Mouse (Mus musculus): ENCODE measurements around the gene Abraxas2. TPM values are rescaled to one million over a fixed set of nuclear protein-coding genes. Genes with fewer than 3 reads are reported as not detected.

The Abraxas2 gene
- polyA plus RNA-seq, 1 experiment from 2014 or later, result 35.7 TPM

DNA sequence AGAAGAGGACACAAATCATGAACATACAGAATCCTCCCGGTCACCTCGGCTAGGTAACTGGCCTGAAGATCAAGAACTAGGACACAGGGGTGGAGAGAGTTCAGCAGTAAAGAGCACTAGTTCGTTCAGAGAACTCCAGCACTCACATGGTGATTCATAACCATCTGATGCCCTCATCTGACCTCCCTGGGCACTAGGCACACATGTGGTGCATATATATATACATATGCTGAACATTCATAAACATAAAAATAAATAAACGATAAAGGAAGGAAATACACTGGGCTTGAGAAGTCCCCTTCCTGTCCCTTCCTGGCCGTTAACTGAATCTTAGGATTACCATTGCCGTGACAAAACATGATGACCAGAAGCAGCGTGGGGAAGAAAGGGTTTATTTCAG lies 33.8 kb downstream of the Abraxas2 start:
- H3K36me3 ChIP-seq (ENCODE audit: control insufficient read depth, insufficient read depth, low read length), result no peaks in the 10 kb centered on the region
- no peak overlapping the region for H3K9ac ChIP-seq (ENCODE audit: low read depth, low read length)
- no peak overlapping the region for H3K4me2 ChIP-seq (ENCODE audit: low read length)
- no peaks in the 10 kb centered on the region for H3K27me3 ChIP-seq (replicated peaks; ENCODE audit: control insufficient read depth, insufficient read depth, low read length)
- H3K9me3 ChIP-seq (ENCODE audit: control insufficient read depth, low read length), result no peaks in the 10 kb centered on the region
- H3K4me1 ChIP-seq (ENCODE audit: control insufficient read depth, insufficient read depth, low read depth, low read length), result no peaks in the 10 kb centered on the region
- 81% methylated on average over 7 of the region's 7 CpGs for WGBS
- no peak for ATAC-seq
- H3K4me3 ChIP-seq (ENCODE audit: low read length), result no peak overlapping the region
- H3K27ac ChIP-seq (ENCODE audit: low read depth, low read length), result no peak overlapping the region

DNA sequence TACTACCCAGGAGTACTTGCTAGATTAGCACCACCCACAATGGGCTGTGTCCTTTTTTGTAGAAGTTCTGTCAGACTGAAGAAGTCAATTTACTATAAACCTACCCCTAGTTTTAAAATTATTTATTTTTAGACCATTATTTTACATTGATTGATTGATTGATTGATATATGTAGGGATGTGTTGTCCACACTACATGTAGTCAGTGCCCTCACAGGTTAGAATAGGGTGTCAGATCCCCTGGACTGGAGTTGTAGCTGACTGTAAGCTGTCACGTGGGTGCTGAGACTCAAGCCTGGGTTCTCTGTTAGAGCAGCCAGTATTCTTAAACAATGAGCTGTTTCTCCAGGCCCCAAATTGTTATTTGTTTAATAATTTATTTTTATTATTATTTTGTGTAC lies 34.3 kb downstream of the Abraxas2 start:
- no peaks in the 10 kb centered on the region for H3K9me3 ChIP-seq (ENCODE audit: control insufficient read depth, low read length)
- H3K4me1 ChIP-seq (ENCODE audit: control insufficient read depth, insufficient read depth, low read depth, low read length), result no peaks in the 10 kb centered on the region
- no peak for ATAC-seq
- WGBS, result 96% methylated on average over 1 of the region's 1 CpGs
- no peak overlapping the region for H3K9ac ChIP-seq (ENCODE audit: low read depth, low read length)
- H3K4me2 ChIP-seq (ENCODE audit: low read length), result no peak overlapping the region
- H3K36me3 ChIP-seq (ENCODE audit: control insufficient read depth, insufficient read depth, low read length), result no peaks in the 10 kb centered on the region
- H3K4me3 ChIP-seq (ENCODE audit: low read length), result no peak overlapping the region
- no peak overlapping the region for H3K27ac ChIP-seq (ENCODE audit: low read depth, low read length)
- H3K27me3 ChIP-seq (replicated peaks; ENCODE audit: control insufficient read depth, insufficient read depth, low read length), result no peaks in the 10 kb centered on the region

DNA sequence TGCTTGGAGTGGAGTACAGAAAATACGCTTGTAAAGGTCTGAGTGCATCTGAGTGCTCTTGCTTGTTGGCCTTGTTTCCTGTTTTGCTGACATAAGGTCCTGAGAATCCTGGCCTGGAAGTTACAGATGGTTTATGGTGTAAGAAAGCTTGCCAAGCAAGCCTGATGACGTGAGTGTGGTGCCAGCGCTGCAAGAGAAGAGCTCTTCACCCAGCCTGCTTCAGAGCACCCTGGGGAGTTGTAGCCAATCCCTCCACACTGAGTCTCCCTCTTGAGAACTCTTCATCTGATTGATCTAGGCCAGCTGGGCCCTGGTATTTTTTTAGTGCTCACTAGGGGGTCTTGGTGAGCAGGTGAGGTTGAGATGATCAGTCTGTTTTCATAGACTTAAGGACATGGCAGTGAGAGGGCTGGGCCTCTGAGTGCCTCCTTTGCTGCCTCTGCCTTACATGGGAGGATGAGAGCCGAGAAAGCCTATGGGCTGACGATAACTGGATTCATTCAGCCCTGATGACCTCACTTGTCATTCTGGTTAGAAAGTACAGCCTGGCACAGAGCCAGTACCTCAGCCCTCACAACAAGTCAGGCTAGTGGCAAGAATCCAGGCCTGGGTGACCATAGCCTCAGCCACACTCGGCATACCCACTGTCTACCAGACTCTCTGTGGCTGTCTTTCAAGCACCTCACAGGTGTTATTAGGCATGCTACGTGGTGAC lies 36.0 kb downstream of the Abraxas2 start:
- Histone ChIP-seq H3K4me2 (ENCODE audit: low read length) (no peak overlapping the region), H3K9me3 (ENCODE audit: control insufficient read depth, low read length) (no peaks in the 10 kb centered on the region), H3K9ac (ENCODE audit: low read depth, low read length) (no peak overlapping the region), H3K4me1 (ENCODE audit: control insufficient read depth, insufficient read depth, low read depth, low read length) (no peaks in the 10 kb centered on the region), H3K36me3 (ENCODE audit: control insufficient read depth, insufficient read depth, low read length) (no peaks in the 10 kb centered on the region), H3K4me3 (ENCODE audit: low read length) (no peak overlapping the region), H3K27me3 (replicated peaks; ENCODE audit: control insufficient read depth, insufficient read depth, low read length) (no peaks in the 10 kb centered on the region), H3K27ac (ENCODE audit: low read depth, low read length) (no peak overlapping the region)
- ATAC-seq, result no peak
- WGBS, result 62% methylated on average over 7 of the region's 7 CpGs

DNA sequence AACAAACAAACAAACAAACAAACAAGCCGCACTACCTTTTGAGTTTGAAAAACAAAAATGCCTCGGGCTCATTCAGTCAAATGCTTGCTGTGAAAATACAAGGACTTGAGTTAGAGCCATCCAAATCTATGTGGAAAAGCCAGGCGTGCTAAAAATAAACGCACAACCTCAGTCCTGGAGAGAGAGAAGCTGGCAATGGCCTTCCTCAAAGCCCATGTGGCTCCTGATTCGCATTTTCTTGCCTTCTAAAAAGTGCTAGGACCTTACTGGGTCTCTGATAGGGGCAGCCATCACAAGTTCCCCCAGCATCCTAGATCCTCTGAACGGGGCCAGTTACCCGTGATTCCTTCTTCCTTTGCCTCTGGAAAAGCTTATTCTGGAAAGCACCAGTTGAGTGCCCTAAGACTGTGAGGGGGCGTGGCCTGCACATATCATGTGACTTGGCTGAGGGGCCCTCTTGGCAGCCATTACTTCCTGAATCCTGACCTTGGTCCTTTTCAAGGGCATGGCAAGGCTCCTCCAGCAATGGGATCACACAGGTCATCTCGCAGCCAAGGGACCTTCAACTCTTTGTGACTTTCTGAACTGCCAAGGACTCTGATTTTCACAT lies 37.3 kb downstream of the Abraxas2 start:
- WGBS, result 87% methylated on average over 9 of the region's 9 CpGs
- Histone ChIP-seq H3K9ac (ENCODE audit: low read depth, low read length) (no peak overlapping the region), H3K36me3 (ENCODE audit: control insufficient read depth, insufficient read depth, low read length) (no peaks in the 10 kb centered on the region), H3K9me3 (ENCODE audit: control insufficient read depth, low read length) (no peaks in the 10 kb centered on the region), H3K4me1 (ENCODE audit: control insufficient read depth, insufficient read depth, low read depth, low read length) (no peaks in the 10 kb centered on the region), H3K27ac (ENCODE audit: low read depth, low read length) (no peak overlapping the region), H3K4me3 (ENCODE audit: low read length) (no peak overlapping the region), H3K27me3 (replicated peaks; ENCODE audit: control insufficient read depth, insufficient read depth, low read length) (no peaks in the 10 kb centered on the region), H3K4me2 (ENCODE audit: low read length) (no peak overlapping the region)
- no peak for ATAC-seq

DNA sequence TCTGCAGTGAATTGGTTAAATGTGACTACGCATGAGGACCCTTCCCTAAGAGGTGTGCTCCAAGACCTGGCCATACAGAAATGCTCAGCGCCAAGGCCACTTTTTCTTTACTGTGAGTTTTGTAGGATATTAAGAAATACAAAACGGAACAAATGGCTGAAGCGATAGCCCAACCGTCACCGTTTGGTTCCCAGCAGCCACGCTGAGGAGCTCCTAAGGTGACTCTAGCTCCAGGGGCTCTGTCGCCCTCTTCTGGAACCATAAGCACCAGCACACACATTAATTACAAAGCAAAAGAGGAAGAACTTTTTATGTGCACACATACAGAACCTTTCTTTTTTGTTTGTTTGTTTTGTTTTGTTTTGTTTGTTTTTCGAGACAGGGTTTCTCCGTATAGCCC lies 38.2 kb downstream of the Abraxas2 start:
- Histone ChIP-seq H3K4me1 (ENCODE audit: control insufficient read depth, insufficient read depth, low read depth, low read length) (no peaks in the 10 kb centered on the region), H3K27ac (ENCODE audit: low read depth, low read length) (no peak overlapping the region), H3K36me3 (ENCODE audit: control insufficient read depth, insufficient read depth, low read length) (no peaks in the 10 kb centered on the region), H3K9me3 (ENCODE audit: control insufficient read depth, low read length) (no peaks in the 10 kb centered on the region), H3K4me3 (ENCODE audit: low read length) (no peak overlapping the region), H3K4me2 (ENCODE audit: low read length) (no peak overlapping the region), H3K27me3 (replicated peaks; ENCODE audit: control insufficient read depth, insufficient read depth, low read length) (no peaks in the 10 kb centered on the region), H3K9ac (ENCODE audit: low read depth, low read length) (no peak overlapping the region)
- WGBS, result 87% methylated on average over 10 of the region's 10 CpGs
- no peak for ATAC-seq

DNA sequence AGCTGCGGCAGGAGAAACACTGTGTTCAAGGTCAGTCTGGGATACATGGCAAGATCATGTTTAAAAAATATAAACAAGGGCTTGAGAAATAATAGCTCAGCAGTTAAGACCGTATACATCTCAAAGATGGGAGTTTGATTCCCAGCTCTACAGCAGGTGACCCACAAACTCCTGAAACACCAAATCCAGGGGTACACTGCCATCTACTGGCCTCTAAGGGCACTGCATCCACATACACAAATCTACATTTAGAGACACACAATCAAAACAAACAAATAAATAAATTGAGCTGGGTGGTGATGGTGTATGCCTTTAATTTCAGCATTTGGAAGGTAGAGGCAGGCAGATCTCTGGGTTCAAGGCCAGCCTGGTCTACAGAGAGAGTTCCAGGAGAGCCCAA lies 39.2 kb downstream of the Abraxas2 start:
- no peak for ATAC-seq

DNA sequence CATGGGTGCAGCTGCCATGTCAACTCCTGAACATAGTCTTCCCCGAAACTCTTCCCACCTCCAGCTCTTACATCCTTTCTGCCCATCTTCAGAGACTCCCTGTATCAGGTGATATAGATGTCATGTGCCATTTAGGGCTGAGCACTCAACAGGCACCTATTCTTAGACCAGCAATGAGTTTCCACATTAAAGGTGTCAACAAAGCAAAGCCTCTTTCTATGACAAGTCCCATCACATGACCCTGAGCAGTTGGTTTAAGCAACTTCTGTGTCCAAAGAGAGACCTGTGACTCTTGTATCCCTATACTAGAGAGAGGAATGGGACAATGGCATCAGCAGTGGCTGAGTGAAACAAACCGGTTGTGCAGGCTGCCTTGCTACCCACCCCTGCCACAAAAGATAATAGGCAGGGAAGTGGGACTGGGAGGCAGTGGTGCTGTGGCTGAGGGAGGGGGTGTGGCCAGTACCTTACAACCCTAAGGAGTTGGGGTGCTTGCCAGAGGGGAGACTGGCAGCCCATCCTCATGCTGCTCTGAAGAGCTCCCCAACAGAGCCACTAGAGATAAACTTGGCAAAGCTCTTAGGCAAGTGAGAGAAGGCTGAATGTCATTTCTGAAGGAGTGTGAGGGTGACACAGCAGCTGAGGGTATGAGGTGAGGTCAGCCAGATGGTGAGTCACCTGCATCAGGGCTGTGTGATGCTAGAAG lies 42.0 kb downstream of the Abraxas2 start:
- Histone ChIP-seq H3K4me3 (ENCODE audit: low read length) (no peak overlapping the region), H3K9ac (ENCODE audit: low read depth, low read length) (no peak overlapping the region), H3K36me3 (ENCODE audit: control insufficient read depth, insufficient read depth, low read length) (no peaks in the 10 kb centered on the region), H3K4me2 (ENCODE audit: low read length) (no peak overlapping the region), H3K27me3 (replicated peaks; ENCODE audit: control insufficient read depth, insufficient read depth, low read length) (no peaks in the 10 kb centered on the region), H3K9me3 (ENCODE audit: control insufficient read depth, low read length) (no peaks in the 10 kb centered on the region), H3K27ac (ENCODE audit: low read depth, low read length) (no peak overlapping the region), H3K4me1 (ENCODE audit: control insufficient read depth, insufficient read depth, low read depth, low read length) (no peaks in the 10 kb centered on the region)
- WGBS, result 57% methylated on average over 2 of the region's 2 CpGs
- no peak for ATAC-seq

More for the DNA sequence above, 39.2 kb downstream of the Abraxas2 start:
- 82% methylated on average over 2 of the region's 2 CpGs for WGBS
- H3K9ac ChIP-seq (ENCODE audit: low read depth, low read length), result no peak overlapping the region
- no peaks in the 10 kb centered on the region for H3K36me3 ChIP-seq (ENCODE audit: control insufficient read depth, insufficient read depth, low read length)
- no peaks in the 10 kb centered on the region for H3K4me1 ChIP-seq (ENCODE audit: control insufficient read depth, insufficient read depth, low read depth, low read length)
- H3K9me3 ChIP-seq (ENCODE audit: control insufficient read depth, low read length), result no peaks in the 10 kb centered on the region
- H3K4me2 ChIP-seq (ENCODE audit: low read length), result no peak overlapping the region
- H3K4me3 ChIP-seq (ENCODE audit: low read length), result no peak overlapping the region
- H3K27me3 ChIP-seq (replicated peaks; ENCODE audit: control insufficient read depth, insufficient read depth, low read length), result no peaks in the 10 kb centered on the region
- no peak overlapping the region for H3K27ac ChIP-seq (ENCODE audit: low read depth, low read length)

DNA sequence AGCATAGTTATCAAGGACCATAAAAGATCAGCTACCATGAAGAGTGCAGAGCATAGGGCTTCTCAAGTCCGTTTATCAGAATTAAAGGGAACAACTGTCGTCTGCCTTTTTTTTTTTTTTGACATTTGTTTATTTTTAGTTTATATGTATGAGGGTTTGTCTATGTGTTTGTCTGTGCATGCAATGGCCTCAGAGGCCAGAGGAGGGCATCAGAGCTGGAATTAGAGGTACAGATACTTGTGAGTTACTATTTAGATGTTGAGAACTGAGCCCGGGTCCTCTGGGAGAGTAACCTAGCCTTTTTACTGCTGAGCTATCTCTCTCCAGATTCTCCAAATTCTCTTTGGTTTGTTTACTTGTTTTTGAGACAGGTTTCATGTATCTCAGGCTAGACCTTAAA lies 44.8 kb downstream of the Abraxas2 start:
- H3K4me3 ChIP-seq (ENCODE audit: low read length), result no peak overlapping the region
- no peak overlapping the region for H3K27ac ChIP-seq (ENCODE audit: low read depth, low read length)
- H3K27me3 ChIP-seq (replicated peaks; ENCODE audit: control insufficient read depth, insufficient read depth, low read length), result no peaks in the 10 kb centered on the region
- H3K36me3 ChIP-seq (ENCODE audit: control insufficient read depth, insufficient read depth, low read length), result no peaks in the 10 kb centered on the region
- H3K9ac ChIP-seq (ENCODE audit: low read depth, low read length), result no peak overlapping the region
- H3K9me3 ChIP-seq (ENCODE audit: control insufficient read depth, low read length), result peaks cover 2% of the 10 kb centered on the region; the same call in 1 of the 2 replicates
- no peak for ATAC-seq
- H3K4me2 ChIP-seq (ENCODE audit: low read length), result no peak overlapping the region
- H3K4me1 ChIP-seq (ENCODE audit: control insufficient read depth, insufficient read depth, low read depth, low read length), result no peaks in the 10 kb centered on the region
- 81% methylated on average over 3 of the region's 3 CpGs for WGBS

DNA sequence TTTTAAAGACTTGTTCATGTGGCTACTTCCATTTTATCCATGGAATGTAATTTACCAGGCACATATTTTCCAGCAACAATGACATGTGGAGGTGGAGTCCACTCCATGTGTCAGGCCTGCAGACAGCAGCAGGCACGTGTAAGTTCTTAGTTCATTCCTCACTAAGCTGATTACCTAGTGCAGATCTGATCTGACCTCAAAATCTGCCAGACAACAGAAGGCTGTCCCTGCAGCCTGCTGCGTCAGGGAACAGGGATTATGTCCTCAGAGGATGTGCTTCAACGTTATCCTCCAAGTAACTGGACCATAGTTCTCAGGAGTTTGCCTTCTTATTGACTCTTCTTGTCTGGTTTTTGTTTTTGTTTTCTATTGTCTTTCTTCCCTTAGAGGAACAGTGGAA lies 62.9 kb downstream of the Abraxas2 start:
- Histone ChIP-seq H3K4me3 (ENCODE audit: low read length) (no peak overlapping the region), H3K4me2 (ENCODE audit: low read length) (no peak overlapping the region), H3K27me3 (replicated peaks; ENCODE audit: control insufficient read depth, insufficient read depth, low read length) (no peaks in the 10 kb centered on the region; the same call in 1 of the 2 replicates), H3K9me3 (ENCODE audit: control insufficient read depth, low read length) (peaks cover 6% of the 10 kb centered on the region), H3K4me1 (ENCODE audit: control insufficient read depth, insufficient read depth, low read depth, low read length) (no peaks in the 10 kb centered on the region), H3K36me3 (ENCODE audit: control insufficient read depth, insufficient read depth, low read length) (no peaks in the 10 kb centered on the region), H3K9ac (ENCODE audit: low read depth, low read length) (no peak overlapping the region), H3K27ac (ENCODE audit: low read depth, low read length) (no peak overlapping the region)
- WGBS, result 58% methylated on average over 3 of the region's 3 CpGs
- no peak for ATAC-seq
